Mouse (Mus musculus) intestine, embryonic 14.5 days (tissue): ENCODE data around the gene Gm28048. TPM values are rescaled to one million over a fixed set of nuclear protein-coding genes. Genes with fewer than 3 reads are reported as not detected.
A peak's percentile ranks its signal among the peaks of the same experiment; 100 is the strongest.

Experiments
- ATAC-seq: fragments of 200-750 bp; cut with Nextera tagmentation; replicated peaks from 2 replicates; pipeline ENCODE4 v1.8.0; 2017; ENCODE audit warnings: low read depth, moderate number of reproducible peaks, moderate TSS enrichment, moderate library complexity; ENCODE audit not compliant: low FRiP score, low TSS enrichment
- DNase-seq: peaks from one replicate; pipeline ENCODE4 v3.0.0-alpha.2; 2018; ENCODE audit warnings: low spot score
- H3K27ac ChIP-seq: fragments of 300-500 bp; sonication (generic); 2 replicates; pipeline ENCODE4 v1.5.1; 2014; ENCODE audit warnings: low read depth, mild to moderate bottlenecking, control low read depth
- H3K27me3 ChIP-seq: fragments of 300-500 bp; sonication (generic); replicated peaks from 2 replicates; pipeline ENCODE4 v1.6.1; 2014; ENCODE audit warnings: low read length, control low read depth; ENCODE audit not compliant: control insufficient read depth, insufficient read depth
- H3K36me3 ChIP-seq: fragments of 300-500 bp; sonication (generic); 2 replicates; pipeline ENCODE4 v1.6.1; 2014; ENCODE audit warnings: low read length, control low read depth; ENCODE audit not compliant: control insufficient read depth, insufficient read depth
- H3K4me1 ChIP-seq: fragments of 300-500 bp; sonication (generic); replicated peaks from 2 replicates; pipeline ENCODE4 v1.6.1; 2014; ENCODE audit warnings: low read length, control low read depth, mixed read lengths; ENCODE audit not compliant: control insufficient read depth, insufficient read depth
- H3K4me2 ChIP-seq: fragments of 300-500 bp; sonication (generic); 2 replicates; pipeline ENCODE4 v1.6.1; 2014; ENCODE audit warnings: low read length
- H3K4me3 ChIP-seq: fragments of 300-500 bp; sonication (generic); 2 replicates; pipeline ENCODE4 v1.5.1; 2014; ENCODE audit warnings: low read depth, low read length, control low read depth, mixed read lengths
- H3K9ac ChIP-seq: fragments of 300-500 bp; sonication (generic); 2 replicates; pipeline ENCODE4 v1.6.1; 2014; ENCODE audit warnings: mild to moderate bottlenecking, low read length
- H3K9me3 ChIP-seq: fragments of 300-500 bp; sonication (generic); 2 replicates; pipeline ENCODE4 v1.6.1; 2016; ENCODE audit warnings: low read length, control low read depth; ENCODE audit not compliant: control insufficient read depth
- WGBS: fragments of 180-500 bp; shearing (Covaris S2); extraction: QIAGEN DNeasy Blood & Tissue Kit; methylation state at CpG from one replicate; pipeline ENCODE4 v1.1.7; 2014; 5-methylcytosine and 5-hydroxymethylcytosine counted together
- polyA plus RNA-seq: library from polyadenylated mRNA; unstranded; fragments of >200 nt; fragmentation: Nextera tagmentation; extraction: Ambion mirVana; gene quantifications from 2 replicates; pipeline ENCODE4 v1.2.1, GENCODE M21; 2014

Gene Gm28048
- polyA plus RNA-seq, 1 experiment from 2014 or later, result 16.0 TPM

DNA sequence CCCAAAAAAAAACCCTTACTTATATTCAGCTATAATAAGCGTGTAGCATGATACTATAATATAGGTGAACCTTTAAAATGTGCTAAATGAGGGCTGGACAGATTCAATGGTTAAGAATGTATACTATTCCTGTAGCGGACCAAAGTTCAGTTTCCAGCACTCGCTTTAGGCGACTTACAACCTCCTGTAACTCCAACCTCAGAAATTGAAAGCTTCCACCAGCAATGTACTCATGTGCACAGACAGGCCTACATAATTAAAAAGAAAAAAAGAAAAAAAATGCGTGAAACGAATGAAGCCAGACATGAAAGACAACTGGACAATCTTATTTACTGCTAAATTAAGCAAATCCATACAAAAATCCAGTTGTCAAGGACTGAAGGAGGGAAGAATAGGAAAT is 956 bp upstream of the Gm28048 start:
- DNase-seq (no peak), ATAC-seq (no peak)
- no peak overlapping the region for H3K27ac ChIP-seq
- H3K9ac ChIP-seq, result no peak overlapping the region
- no peaks in the 10 kb centered on the region for H3K9me3 ChIP-seq
- H3K27me3 ChIP-seq, result no peaks in the 10 kb centered on the region
- H3K4me2 ChIP-seq, result peak overlapping the region; percentile 64; the same call in 1 of the 2 replicates
- H3K36me3 ChIP-seq, result peaks cover 10% of the 10 kb centered on the region
- peaks cover 5% of the 10 kb centered on the region for H3K4me1 ChIP-seq
- WGBS, result 77% methylated on average over 6 of the region's 6 CpGs
- H3K4me3 ChIP-seq, result no peak overlapping the region

- H3K9ac ChIP-seq, result peak overlapping the region; percentile 70
- DNase-seq (no peak), ATAC-seq (peak; percentile 56)
- H3K4me1 ChIP-seq, result peaks cover 5% of the 10 kb centered on the region
- peak overlapping the region; percentile 97 for H3K27ac ChIP-seq
- peak overlapping the region; percentile 64 for H3K4me2 ChIP-seq
- peak overlapping the region; percentile 59 for H3K4me3 ChIP-seq
- 2% methylated on average over 12 of the region's 12 CpGs for WGBS
- no peaks in the 10 kb centered on the region for H3K27me3 ChIP-seq
- no peaks in the 10 kb centered on the region for H3K9me3 ChIP-seq
- H3K36me3 ChIP-seq, result peaks cover 23% of the 10 kb centered on the region
These were observed 343 bp downstream of the Gm28048 start for GRCm38 (mm10) chr11:22981543-22981950.

GRCm38 (mm10) chr11:22981041-22981440 is 849 bp downstream of the Gm28048 start:
- no peak for DNase-seq
- Histone ChIP-seq H3K36me3 (peaks cover 26% of the 10 kb centered on the region), H3K4me2 (peak overlapping the region; percentile 64), H3K4me1 (peaks cover 9% of the 10 kb centered on the region), H3K27ac (no peak overlapping the region), H3K4me3 (peak overlapping the region; percentile 59), H3K27me3 (no peaks in the 10 kb centered on the region), H3K9me3 (no peaks in the 10 kb centered on the region), H3K9ac (peak overlapping the region; percentile 70)
- ATAC-seq, result no peak
- WGBS, result 43% methylated on average over 4 of the region's 4 CpGs

DNA sequence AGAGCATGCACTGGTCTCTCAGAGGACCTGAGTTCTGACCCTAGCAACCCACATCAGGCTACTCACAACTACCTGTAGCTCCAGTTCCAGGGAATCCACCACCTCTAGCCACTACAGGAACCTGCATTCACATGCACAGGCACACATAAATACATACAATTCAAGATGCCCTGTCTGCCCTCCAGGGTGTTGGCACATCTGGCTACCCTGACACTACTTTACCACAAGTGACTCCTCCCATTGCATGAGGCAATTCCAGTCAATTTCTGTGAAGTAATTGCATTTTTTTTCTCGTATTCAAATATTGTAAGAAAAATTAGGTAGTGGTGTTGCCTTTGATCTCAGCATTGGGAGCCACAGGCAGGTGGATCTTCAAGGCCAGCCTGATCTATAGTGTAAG is 2.7 kb downstream of the Gm28048 start:
- H3K4me3 ChIP-seq, result no peak overlapping the region
- 89% methylated on average over 1 of the region's 1 CpGs for WGBS
- no peak overlapping the region for H3K27ac ChIP-seq
- no peak overlapping the region for H3K9ac ChIP-seq
- no peaks in the 10 kb centered on the region for H3K9me3 ChIP-seq
- ATAC-seq (no peak), DNase-seq (no peak)
- no peaks in the 10 kb centered on the region for H3K27me3 ChIP-seq
- H3K4me2 ChIP-seq, result no peak overlapping the region
- peaks cover 10% of the 10 kb centered on the region for H3K4me1 ChIP-seq
- peaks cover 26% of the 10 kb centered on the region for H3K36me3 ChIP-seq

DNA sequence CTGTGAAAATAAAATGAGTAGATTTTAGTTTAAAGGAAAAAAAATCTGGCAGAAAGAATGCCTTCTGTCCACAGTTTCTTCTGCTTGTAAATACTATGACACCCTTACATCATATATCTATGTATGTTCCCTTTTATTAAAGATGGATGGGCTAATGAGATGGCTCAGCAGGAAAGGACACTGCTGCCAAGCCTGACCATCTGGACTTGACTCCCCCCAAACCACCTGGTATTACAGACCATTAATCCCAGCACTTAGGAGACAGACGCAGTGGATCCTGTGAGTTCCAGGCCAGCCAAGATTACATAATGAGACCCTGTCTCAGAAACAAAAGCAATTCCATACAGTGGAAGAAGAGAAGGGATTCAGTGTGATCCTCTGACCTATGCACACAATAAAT is 3.2 kb downstream of the Gm28048 start:
- no peak overlapping the region for H3K9ac ChIP-seq
- no peak overlapping the region for H3K4me2 ChIP-seq
- peaks cover 10% of the 10 kb centered on the region for H3K4me1 ChIP-seq
- no peak overlapping the region for H3K4me3 ChIP-seq
- peaks cover 26% of the 10 kb centered on the region for H3K36me3 ChIP-seq
- peaks cover 2% of the 10 kb centered on the region for H3K9me3 ChIP-seq
- no peaks in the 10 kb centered on the region for H3K27me3 ChIP-seq
- WGBS, result 59% methylated on average over 1 of the region's 1 CpGs
- ATAC-seq (no peak), DNase-seq (no peak)
- H3K27ac ChIP-seq, result no peak overlapping the region

- Histone ChIP-seq H3K27me3 (no peaks in the 10 kb centered on the region), H3K4me1 (peaks cover 10% of the 10 kb centered on the region), H3K9ac (no peak overlapping the region), H3K4me2 (no peak overlapping the region), H3K4me3 (no peak overlapping the region), H3K9me3 (peaks cover 7% of the 10 kb centered on the region), H3K27ac (no peak overlapping the region), H3K36me3 (peaks cover 26% of the 10 kb centered on the region)
- WGBS, result 88% methylated on average over 3 of the region's 3 CpGs
- ATAC-seq (no peak), DNase-seq (no peak)
These were observed 3.7 kb downstream of the Gm28048 start for GRCm38 (mm10) chr11:22978215-22978614.

DNA sequence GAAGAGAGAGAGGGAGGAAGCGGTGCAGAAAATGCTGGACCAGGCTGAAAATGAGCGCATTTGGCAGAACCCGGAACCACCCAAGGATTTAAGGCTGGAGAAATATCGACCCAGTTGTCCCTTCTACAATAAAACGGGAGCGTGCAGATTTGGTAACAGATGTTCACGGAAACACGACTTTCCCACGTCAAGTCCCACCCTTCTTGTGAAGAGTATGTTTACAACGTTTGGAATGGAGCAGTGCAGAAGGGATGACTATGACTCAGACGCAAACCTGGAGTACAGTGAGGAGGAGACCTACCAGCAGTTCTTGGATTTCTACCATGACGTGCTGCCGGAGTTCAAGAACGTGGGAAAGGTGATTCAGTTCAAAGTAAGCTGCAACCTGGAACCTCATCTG is 8.3 kb downstream of the Gm28048 start:
- WGBS, result 60% methylated on average over 14 of the region's 14 CpGs
- ATAC-seq (no peak), DNase-seq (peak; percentile 64)
- Histone ChIP-seq H3K9ac (peak overlapping the region; percentile 53), H3K4me3 (peak overlapping the region; percentile 49), H3K36me3 (peaks cover 20% of the 10 kb centered on the region), H3K27me3 (no peaks in the 10 kb centered on the region), H3K9me3 (peaks cover 27% of the 10 kb centered on the region), H3K27ac (0 out of 2 replicates have a peak overlapping the region, but pooled peaks have one; percentile 67), H3K4me2 (peak overlapping the region; percentile 46), H3K4me1 (peaks cover 5% of the 10 kb centered on the region; the same call in 1 of the 2 replicates)

DNA sequence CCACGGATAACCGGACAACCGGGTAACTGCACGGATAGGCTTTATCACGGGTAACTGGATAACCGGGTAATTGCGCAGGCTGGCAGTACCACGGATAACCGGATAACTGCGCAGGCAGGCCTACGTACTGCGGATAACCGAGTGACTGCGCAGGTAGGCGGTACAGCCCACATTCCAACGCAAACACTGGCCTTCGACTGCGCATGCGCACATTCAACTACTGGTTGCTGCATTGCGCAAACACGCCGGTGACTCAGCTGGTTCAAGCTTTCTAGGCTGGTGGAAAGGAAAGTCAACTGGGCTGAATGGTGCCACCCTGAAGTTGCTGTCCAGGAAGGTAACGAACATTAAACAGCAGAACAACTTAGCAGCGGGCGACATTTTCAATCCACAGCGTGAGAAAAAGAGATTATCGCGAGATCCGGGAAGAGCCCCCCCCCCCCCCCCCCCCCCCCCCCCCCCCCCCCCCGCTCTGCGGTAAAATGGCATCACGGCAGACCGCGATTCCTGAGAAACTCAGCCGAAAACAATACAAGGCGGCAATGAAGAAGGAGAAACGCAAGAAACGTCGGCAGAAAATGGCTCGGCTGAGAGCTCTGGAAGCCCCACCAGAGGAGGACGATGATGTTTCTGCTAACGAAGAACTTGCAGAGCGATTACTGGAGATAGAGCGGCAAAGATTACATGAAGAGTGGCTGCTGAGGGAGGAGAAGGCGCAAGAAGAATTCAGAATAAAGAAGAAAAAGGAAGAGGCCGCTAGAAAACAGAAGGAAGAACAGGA is 9.0 kb downstream of the Gm28048 start:
- Histone ChIP-seq H3K4me3 (peak overlapping the region; percentile 56), H3K4me2 (peak overlapping the region; percentile 62), H3K27ac (peak overlapping the region; percentile 67; the same call in 1 of the 2 replicates), H3K4me1 (peaks cover 5% of the 10 kb centered on the region; the same call in 1 of the 2 replicates), H3K9me3 (peaks cover 28% of the 10 kb centered on the region), H3K9ac (peak overlapping the region; percentile 53), H3K36me3 (peaks cover 16% of the 10 kb centered on the region), H3K27me3 (no peaks in the 10 kb centered on the region)
- DNase-seq (peak; percentile 88), ATAC-seq (peak; percentile 73)
- WGBS, result 49% methylated on average over 44 of the region's 46 CpGs
